Mouse (Mus musculus) cerebellum, adult 8-10 months (tissue): Measurements from ENCODE around the gene Pkd2l1.

Source experiments
- DNase-seq: peaks from one replicate; pipeline ENCODE4 v3.0.0; 2022

Gene Pkd2l1

GRCm38 (mm10) chr19:44103001-44103400, 89.2 kb downstream of the Pkd2l1 start:
- no peak for DNase-seq

GRCm38 (mm10) chr19:44100840-44101239, 91.4 kb downstream of the Pkd2l1 start:
- DNase-seq, result no peak
